Mouse (Mus musculus): Measurements from ENCODE around the gene Fbf1.
A peak's percentile ranks its signal among the peaks of the same experiment; 100 is the strongest.

The Fbf1 gene

GRCm38 (mm10) chr11:116178411-116179121, 10.6 kb upstream of the Fbf1 start:
- no peak for DNase-seq

GRCm38 (mm10) chr11:116176010-116176409, 8.0 kb upstream of the Fbf1 start:
- DNase-seq: no peak

GRCm38 (mm10) chr11:116174775-116175448, 6.9 kb upstream of the Fbf1 start:
- DNase-seq: no peak

GRCm38 (mm10) chr11:116171959-116172358, 4.0 kb upstream of the Fbf1 start:
- no peak for DNase-seq

DNA sequence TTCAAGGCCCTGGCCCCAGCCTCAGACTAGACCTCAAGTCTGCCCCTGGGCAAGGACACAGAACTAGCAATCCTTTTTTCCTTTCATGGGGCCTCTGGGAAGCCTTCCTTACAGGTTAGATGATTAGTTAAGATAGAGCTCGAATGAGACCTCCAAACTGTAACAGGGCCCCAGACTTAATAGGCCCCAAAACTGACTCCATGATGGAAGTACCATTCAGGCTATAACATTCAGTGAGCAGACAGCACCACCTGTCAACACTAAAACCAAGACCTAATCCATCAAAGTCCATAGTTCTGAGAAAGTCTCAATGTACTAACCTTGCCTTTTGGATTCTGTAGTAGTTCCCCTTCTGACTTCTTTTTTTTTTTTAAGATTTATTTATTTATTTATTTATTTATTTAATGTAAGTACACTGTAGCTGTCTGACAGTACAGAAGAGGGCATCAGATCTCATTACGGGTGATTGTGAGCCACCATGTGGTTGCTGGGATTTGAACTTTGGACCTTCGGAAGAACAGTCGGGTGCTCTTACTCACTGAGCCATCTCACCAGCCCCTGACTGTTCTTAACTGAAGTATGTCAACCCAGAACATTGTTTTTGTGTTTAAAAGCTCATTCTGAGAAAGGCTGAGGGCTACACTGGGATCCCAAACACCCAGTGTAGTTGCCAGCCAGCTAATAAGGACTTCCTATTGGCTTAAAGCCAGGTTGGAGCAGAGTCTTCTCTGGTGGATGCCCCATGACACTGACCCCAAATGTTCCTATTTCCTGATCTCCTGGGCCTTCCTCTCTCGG, 2.2 kb upstream of the Fbf1 start:
- no peak for DNase-seq

- no peak for DNase-seq
These were observed 1.2 kb upstream of the Fbf1 start for GRCm38 (mm10) chr11:116169214-116169613.

GRCm38 (mm10) chr11:116167232-116167631, 734 bp downstream of the Fbf1 start:
- DNase-seq: no peak

- no peak for DNase-seq
These were observed 5.0 kb downstream of the Fbf1 start for GRCm38 (mm10) chr11:116163002-116163401.

DNA sequence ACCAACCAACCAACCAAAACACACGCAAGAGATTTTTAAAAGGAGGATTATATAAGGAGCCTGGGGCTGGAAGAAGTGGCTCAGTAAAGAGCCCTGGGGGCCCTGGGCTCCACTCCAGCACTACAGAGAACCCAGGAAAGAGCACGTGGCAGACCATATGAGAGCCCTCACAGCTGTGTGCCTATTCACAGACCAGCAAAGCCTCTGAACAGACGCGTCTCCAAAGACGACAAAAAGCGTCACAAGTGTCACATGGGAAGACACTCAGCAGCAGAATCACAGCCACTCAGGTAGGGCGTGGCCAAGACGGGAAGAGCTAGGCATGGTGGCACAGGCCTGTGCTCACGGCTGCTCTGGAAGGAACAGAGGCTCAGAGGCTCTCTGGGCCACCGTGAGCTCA, 5.8 kb downstream of the Fbf1 start:
- DNase-seq: peak in 1 of 2 experiments; percentile 51

DNA sequence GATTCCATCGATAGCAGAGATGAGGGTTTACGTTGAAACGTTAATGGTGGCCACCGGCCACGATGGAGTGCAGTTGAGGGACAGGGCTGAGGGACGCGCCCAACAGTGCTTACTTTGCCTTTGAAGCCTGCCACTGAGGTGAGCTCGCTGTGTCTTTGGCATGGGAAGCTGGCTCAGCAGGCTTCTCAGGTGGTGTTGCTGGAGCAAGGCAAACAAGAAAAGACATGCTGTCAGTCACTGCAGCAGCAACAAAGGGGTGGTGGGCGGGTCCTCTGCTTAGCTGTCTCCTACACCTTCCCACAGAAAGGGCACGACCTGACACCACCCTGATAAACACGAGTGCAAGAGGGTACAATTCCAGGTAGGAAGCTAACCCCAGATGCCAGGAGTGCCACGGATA, 6.7 kb downstream of the Fbf1 start:
- DNase-seq: no peak

DNA sequence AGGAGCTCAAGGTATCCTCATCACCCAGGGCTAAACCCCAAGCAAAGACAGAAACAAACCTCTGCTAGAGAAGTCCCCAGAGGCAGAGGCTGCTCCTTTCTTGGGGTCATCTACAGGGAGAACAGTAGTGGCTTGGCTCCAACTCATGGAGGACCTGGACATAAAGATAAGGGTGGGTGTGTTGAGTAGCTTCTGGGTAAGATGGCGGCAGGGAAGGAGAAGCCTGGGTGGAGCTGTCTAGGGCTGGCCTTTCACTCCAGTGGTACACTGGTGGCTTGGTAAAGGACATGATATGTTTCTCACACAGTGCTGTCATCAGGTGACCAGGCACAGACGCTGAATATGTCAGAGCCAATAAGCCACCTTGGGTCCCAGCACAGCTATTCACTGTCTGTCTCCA, 17.0 kb downstream of the Fbf1 start:
- DNase-seq: no peak

DNA sequence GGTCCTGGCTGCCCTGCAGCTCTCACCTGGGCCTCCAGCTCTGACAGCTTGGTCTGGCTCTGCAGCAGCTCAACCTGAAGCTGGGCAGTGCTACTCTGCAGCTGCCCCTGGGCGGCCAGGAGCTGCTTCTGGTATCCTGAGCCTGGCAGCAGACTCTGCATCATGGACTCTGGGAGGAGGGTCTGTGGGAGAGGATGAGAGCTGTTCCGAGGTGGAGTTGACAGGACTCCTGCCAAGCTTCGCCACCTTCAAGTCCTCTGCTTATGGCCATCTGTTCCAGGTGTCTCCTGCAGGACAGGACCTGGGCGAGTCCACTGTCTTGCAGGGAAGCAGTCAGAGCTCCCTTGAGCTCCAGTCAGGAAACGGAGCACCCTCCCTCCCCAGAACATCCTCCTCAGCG, 18.6 kb downstream of the Fbf1 start:
- DNase-seq: peak; percentile 56 to 60

DNA sequence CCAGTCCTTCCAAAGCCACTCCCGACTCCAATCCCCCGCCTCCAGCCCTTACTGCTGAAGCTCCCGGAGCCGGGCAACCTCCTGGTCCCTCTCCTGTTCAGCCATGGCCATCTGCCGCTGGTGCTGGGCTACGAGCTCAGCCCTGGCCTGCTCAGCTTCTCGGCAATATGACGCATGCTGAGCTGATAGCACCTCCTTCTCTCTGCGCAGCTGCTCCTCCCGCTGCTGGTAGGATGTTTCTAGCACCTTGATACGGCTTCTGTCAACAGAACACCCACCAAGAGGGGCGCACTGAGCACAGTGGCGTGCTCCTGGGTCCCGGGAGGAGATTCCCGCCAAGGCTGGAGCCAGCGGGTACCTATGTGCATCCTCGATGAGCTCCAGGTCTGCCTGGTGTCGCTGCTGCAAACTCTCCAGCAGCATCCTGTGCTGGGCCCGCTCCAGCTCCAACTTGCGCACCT, 19.2 kb downstream of the Fbf1 start:
- DNase-seq: peak; percentile 79 to 85

- DNase-seq: peak; percentile 67 to 73
These were observed 21.5 kb downstream of the Fbf1 start for GRCm38 (mm10) chr11:116146294-116146985.

GRCm38 (mm10) chr11:116145481-116146293, 22.3 kb downstream of the Fbf1 start:
- DNase-seq: peak; percentile 71 to 73

DNA sequence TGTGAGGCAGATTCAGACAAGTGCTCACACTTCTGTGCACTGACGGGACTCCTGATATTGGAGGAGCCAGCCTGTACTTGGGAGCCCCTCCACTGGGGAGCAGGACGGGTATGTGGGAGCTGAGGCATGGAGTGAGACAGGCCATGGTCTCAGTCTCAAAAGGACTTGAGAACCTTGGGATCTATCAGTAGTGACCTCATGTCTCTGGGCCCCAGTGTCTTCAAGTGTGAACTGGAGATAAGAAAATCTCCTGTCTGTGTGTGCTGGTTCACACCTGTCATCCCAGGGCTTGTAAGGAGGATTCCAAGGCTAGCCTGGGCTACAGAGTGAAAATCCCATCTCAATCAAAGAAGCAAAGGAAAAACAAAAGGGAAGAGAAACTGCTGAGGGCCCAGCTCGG, 24.5 kb downstream of the Fbf1 start:
- no peak for DNase-seq

- no peak for DNase-seq
These were observed 25.6 kb downstream of the Fbf1 start for GRCm38 (mm10) chr11:116142211-116142991.

DNA sequence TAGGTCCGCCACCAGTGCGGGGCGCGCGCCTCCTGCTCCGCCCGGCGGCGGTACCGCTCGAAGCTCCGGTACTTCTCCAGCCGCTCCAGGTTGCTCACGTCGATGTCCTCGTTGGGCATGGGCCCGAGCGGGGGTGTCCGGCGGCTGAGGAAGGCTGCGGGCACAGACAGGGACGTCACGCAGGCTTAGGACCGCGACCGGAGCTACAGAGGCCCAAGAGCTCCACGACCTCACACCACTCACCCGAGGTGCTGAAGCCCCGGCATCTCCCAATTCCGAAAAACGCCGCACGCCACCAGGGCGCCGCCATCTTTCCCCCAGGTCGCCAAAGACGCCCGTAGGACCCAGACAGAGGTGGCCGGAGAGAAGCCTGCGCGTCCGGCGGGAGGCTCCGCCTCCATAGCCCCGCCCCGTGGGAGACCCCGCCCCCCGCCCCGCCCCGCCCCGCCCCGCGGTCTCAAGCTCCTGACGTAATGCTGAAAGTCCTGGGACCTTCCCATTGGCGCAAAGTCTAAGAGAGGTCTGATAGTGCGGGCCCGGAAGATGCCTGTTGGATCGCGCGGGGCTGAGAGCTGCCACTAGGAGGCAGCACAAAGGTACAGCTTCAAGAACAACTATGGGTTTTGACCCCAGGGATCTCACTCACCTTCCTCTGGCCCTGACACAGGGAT, 29.4 kb downstream of the Fbf1 start, which contains the start of gene Mrpl38:
TSS of gene Mrpl38 (minus strand) at position 401 of the 671 bp plus-strand sequence.
- peak; percentile 89 to 90 for DNase-seq

DNA sequence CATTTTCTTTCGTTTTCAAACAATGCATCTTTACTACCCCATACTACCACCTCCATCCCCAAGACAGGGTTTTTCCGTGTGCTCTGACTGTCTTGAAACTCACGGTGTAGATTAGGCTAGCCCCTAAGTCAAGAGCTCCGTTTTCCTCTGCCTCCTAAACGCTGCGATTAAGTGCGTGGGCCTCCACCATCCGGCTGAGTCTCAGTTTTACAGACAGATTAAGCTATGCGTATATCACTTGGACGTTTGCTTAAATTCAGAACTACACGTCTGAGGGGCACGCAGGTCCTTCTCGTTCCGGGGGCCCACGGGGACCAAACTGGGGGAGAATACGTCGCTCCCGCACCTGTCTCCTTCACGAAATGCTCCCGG, 29.9 kb downstream of the Fbf1 start:
- no peak for DNase-seq

GRCm38 (mm10) chr11:116134171-116134570, 33.8 kb downstream of the Fbf1 start:
- DNase-seq: no peak

DNA sequence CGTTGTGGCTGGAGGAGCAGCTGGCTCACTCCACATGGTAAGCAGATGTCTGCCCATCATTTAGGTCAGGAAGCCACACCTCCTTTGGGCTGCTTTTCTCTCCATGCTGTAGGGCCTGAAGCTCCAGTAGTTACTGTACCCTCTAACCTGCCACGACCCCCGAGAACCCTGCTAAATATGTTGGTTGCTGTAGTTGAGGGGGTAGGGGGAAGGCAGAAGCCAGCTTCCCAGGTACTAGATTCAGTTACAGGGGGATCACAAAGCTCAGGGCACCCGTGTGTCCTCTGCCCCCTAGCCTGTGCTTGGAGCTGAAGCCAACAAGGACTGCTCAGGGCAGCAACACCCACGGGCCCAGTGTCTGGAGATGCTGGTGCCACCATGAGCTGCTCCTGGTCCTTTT, 34.5 kb downstream of the Fbf1 start:
- no peak for DNase-seq

Measured in cerebellum, postnatal 14 days (tissue).